Mouse (Mus musculus): Measurements from ENCODE around the gene Olfr679.
"Not testable (repeated sequence)": the region's sequence is repeated elsewhere in the genome, so short reads cannot be mapped to it uniquely, and the experiment has no call there.

Gene Olfr679

GRCm38 (mm10) chr7:105080905-105081304 is at the start of gene Olfr679:
Olfr679 (plus strand) TSS chr7:105081205.
- DNase-seq (ENCODE audit: low spot score): no peak

GRCm38 (mm10) chr7:105032398-105032797 is 48.6 kb upstream of the Olfr679 start, which contains the start of gene Olfr676:
Olfr676 (plus strand) TSS chr7:105032698.
- DNase-seq (ENCODE audit: low spot score): no peak

- DNase-seq (ENCODE audit: low spot score): not testable (repeated sequence)
These were observed 47.2 kb upstream of the Olfr679 start for GRCm38 (mm10) chr7:105033836-105034235.

GRCm38 (mm10) chr7:105058951-105059350 is 22.1 kb upstream of the Olfr679 start:
- DNase-seq (ENCODE audit: low spot score): no peak

GRCm38 (mm10) chr7:105064175-105064574 is 16.8 kb upstream of the Olfr679 start, which contains the start of gene Olfr678:
Olfr678 (plus strand) TSS chr7:105064475.
- no peak for DNase-seq (ENCODE audit: low spot score)

- not testable (repeated sequence) for DNase-seq (ENCODE audit: low spot score)
These were observed 11.7 kb downstream of the Olfr679 start, which contains the start of gene Olfr680-ps1 for GRCm38 (mm10) chr7:105092717-105093116. Olfr680-ps1 (minus strand) TSS chr7:105092817.

- no peak for DNase-seq (ENCODE audit: low spot score)
These were observed 35.5 kb downstream of the Olfr679 start, which contains the start of gene Olfr681 for GRCm38 (mm10) chr7:105116536-105116935. Olfr681 (plus strand) TSS chr7:105116836.
